Mouse (Mus musculus) heart, adult 8-10 months (tissue): ENCODE data around the gene Fscn1. TPM values are rescaled to one million over a fixed set of nuclear protein-coding genes. Genes with fewer than 3 reads are reported as not detected.
A peak's percentile ranks its signal among the peaks of the same experiment; 100 is the strongest.

Experiments used
- DNase-seq: peaks from one replicate; pipeline ENCODE4 v3.0.0; 2022; ENCODE audit warnings: low spot score
- total RNA-seq, 4 experiments: library from RNA; stranded (reverse); gene quantifications; 2 replicates each; pipeline ENCODE4 v1.2.4; 2022

Fscn1 gene
- total RNA-seq, 4 experiments from 2014 or later: 9.9 to 28.6 (median 23.6) TPM

DNA sequence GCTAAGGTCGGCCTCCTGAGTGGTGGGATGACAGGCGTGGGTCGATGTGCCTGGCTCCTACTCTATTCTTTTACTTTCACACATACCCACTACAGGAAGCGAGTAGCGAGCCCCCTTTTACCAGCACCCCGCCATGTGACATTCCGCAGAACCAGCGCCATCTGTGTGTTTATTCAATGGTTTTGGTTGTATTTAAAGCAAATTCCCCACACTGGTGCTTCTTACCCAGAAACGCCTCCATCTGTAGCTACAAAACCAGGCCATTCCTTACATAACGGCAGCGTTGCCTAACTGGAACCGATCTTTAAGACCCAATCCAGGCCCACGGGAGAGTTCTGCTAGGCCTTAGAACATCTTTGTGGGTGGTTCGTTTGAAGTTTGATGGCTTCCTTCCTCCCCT is 8.3 kb downstream of the Fscn1 start:
- DNase-seq: no peak

- no peak for DNase-seq
These were observed 13.8 kb downstream of the Fscn1 start for GRCm38 (mm10) chr5:142973971-142974370.

- no peak for DNase-seq
These were observed 14.5 kb downstream of the Fscn1 start for GRCm38 (mm10) chr5:142974598-142975121.

GRCm38 (mm10) chr5:142976516-142976915 is 16.4 kb downstream of the Fscn1 start:
- DNase-seq: no peak

DNA sequence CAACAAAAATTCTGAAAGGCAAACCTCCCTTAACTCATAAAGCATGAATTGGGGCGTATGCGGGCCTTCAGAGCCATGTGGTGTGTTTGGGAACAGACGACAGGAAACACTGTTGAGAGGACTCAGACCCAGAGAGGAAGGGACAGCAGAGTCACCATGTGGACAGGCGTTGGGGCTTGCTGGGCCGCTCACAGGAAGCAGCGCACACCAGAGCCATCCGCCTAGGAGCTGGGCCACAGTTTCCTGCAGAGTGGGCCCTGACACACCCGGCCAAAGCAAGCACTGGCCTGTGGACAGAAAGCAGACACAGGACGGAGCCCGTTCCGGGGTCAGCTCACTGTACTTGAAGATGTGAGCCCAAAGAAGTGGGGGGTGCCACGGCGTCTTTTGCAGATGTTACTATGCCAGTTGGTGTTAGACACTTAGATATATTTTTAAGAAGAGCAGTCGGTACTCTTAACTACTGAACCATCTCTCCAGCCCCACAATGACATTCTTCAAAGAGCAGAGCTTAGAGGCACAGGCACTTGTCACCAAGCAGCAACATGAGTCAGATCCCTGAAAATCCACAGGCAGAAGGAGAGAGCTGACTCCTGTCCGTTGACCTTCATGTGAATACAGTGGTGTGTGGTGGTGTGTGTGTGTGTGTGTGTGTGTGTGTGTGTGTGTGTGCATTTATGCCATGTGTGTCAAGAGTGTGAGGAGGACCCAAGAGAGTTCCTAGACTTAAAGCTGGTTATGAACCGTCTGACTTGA is 22.1 kb downstream of the Fscn1 start:
- DNase-seq: no peak

DNA sequence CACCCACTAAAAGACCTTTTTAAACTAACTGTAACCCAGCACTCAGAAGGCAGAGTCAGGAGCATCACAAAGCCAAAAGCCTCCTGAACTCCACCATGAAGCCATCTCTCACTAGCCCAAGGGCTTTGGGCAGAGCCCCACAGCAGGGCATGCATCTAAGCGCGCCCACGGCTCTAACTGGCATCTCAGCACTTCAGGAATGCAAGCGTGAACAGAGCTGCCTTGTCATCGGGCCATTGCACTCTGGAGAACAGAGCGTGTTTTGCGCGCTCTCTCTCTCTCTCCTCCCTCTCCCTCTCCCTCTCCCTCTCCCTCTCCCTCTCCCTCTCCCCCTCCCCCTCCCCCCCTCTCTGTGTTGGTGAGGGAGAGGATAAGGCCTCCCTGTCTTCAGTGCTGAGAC is 23.0 kb downstream of the Fscn1 start:
- no peak for DNase-seq

DNA sequence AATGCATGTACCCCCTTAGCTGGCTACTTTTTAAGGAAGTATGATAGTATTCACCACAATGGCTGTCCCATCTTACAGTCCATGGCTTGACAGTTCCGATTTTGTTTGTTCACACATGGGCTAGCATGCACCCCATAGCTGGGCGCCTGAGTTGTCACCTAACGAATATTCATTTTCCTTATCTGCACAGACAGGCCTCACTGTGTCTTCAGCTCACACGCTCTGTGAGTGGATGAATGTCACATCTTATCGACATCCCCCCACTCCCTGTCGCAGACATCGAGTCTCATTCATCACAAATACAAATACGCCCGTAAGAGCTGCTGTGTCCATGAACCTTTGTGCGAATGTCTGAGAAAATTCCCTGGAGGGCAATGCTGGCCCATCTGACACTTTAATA is 24.1 kb downstream of the Fscn1 start:
- DNase-seq: no peak

DNA sequence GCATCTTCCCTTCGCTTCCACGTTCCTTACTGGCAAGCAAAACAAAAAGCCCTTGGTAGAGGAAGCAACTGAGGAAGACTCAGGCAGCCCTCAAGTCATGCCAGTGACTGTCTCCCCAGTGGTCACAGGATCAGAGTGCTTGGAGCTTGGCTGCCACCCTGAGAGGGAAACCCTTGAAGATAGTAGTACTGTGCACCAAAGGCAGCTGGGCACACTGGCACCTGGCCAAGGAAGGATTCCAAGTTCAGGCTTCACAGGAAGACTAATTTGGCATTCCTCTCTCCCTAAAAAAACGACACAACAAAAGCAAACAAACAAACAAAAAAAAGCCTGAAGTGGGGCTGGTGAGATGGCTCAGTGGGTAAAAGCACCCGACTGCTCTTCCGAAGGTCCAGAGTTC is 28.4 kb downstream of the Fscn1 start:
- DNase-seq: no peak

- DNase-seq: no peak
These were observed 29.0 kb downstream of the Fscn1 start for GRCm38 (mm10) chr5:142989167-142989566.

GRCm38 (mm10) chr5:142994746-142995145 is 34.6 kb downstream of the Fscn1 start:
- no peak for DNase-seq

GRCm38 (mm10) chr5:142997526-142997925 is 37.4 kb downstream of the Fscn1 start:
- DNase-seq: no peak

- DNase-seq: peak; percentile 28
These were observed 38.0 kb downstream of the Fscn1 start for GRCm38 (mm10) chr5:142998171-142998570.

- DNase-seq: no peak
These were observed 39.9 kb downstream of the Fscn1 start for GRCm38 (mm10) chr5:143000091-143000490.

GRCm38 (mm10) chr5:143000654-143001500 is 40.7 kb downstream of the Fscn1 start:
- peak; percentile 31 for DNase-seq

DNA sequence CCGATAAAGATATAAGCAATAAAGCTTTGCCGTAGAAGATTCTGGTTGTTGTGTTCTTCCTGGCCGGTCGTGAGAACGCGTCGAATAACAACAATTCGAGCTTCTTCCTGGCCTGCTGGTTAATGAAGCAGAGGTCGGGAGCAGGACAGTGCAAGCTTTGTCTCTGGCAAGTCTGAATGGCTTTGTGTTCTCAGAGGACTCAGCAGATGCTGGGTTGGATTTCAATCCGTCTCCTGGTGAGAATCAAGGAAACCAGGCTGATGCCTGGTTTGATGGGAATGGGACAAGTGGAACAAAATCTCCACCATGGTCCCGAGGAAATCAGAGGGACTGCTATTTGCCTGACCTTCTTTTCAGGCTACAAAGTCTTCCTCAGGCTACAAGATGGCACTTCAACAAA is 49.2 kb downstream of the Fscn1 start:
- no peak for DNase-seq

GRCm38 (mm10) chr5:143017401-143017800 is 57.3 kb downstream of the Fscn1 start:
- DNase-seq: peak; percentile 40

Other genes starting within 250 kb of the Fscn1 start
- gene Tnrc18, start 142.7 kb upstream of the Fscn1 start, total RNA-seq: 10 to 100 TPM; 48.6 to 59.7 (median 55.0) TPM
- 1 to 10 TPM; 3.7 to 5.2 (median 4.7) TPM for gene Fbxl18, start 64.9 kb upstream of the Fscn1 start, total RNA-seq
- 100 to 1,000 TPM; 461 to 845 (median 654) TPM for gene Actb, start 53.6 kb upstream of the Fscn1 start, total RNA-seq
- 10 to 100 TPM; 22.2 to 24.3 (median 24.0) TPM for gene Rnf216, start 152.7 kb downstream of the Fscn1 start, total RNA-seq
- not detected for gene Olfr718-ps1, start 187.2 kb downstream of the Fscn1 start, total RNA-seq
- 1 to 10 TPM; 3.2 to 4.6 (median 4.0) TPM for gene Rbak, start 220.4 kb downstream of the Fscn1 start, total RNA-seq
- gene Spdye4b, start 220.7 kb downstream of the Fscn1 start, total RNA-seq: not detected